Mouse (Mus musculus): ENCODE data around the gene Ctsll3. TPM values are rescaled to one million over a fixed set of nuclear protein-coding genes. Genes with fewer than 3 reads are reported as not detected.

Ctsll3 gene
- polyA plus RNA-seq, 1 experiment from 2014 or later, result not detected

- ATAC-seq, result no peak
- ChIA-PET POLR2A (no interaction called here), CTCF (interaction anchor here (6.3 kb wide), 1 partner anchor 6 kb away, joined by 50 read pairs; no protein-coding TSS in a partner anchor)
- in situ Hi-C loops (cut with MboI; ENCODE audit: low pct_unique_long_range_greater_than_20kb), result loop anchor here (25.0 kb wide), 1 partner anchor 1236 kb away; no protein-coding TSS in a partner anchor
- no peak for DNase-seq (ENCODE audit: low read depth, low spot score)
- H3K27me3 ChIP-seq, result no peaks in the 10 kb centered on the region
- no peak for TF ChIP-seq CTCF (IDR thresholded peaks at IDR 0.05)
These were observed 51.7 kb downstream of the Ctsll3 start for GRCm38 (mm10) chr13:60750930-60751329.

GRCm38 (mm10) chr13:60748556-60748955, 54.1 kb downstream of the Ctsll3 start:
- no peak for ATAC-seq
- ChIA-PET POLR2A (no interaction called here), CTCF (interaction anchor here (0.9 to 6.7 kb wide), 7 partner anchors 8 to 268 kb away, joined by 3 to 111 read pairs (median 5); no protein-coding TSS in a partner anchor)
- in situ Hi-C loops (cut with MboI; ENCODE audit: low pct_unique_long_range_greater_than_20kb), result loop anchor here (5.0 to 25.0 kb wide), 3 partner anchors 271 to 906 kb away; partner anchors contain the start of gene Gas1
- no peaks in the 10 kb centered on the region for H3K27me3 ChIP-seq
- no peak for DNase-seq (ENCODE audit: low read depth, low spot score)
- TF ChIP-seq CTCF (IDR thresholded peaks at IDR 0.05), result no peak

Other genes starting within 250 kb of the Ctsll3 start
- 38.8 TPM for gene Dapk1, start 200.9 kb downstream of the Ctsll3 start, polyA plus RNA-seq (2021)
- gene BC051665, start 16.5 kb downstream of the Ctsll3 start, polyA plus RNA-seq (2021), result not detected
- gene 4930486L24Rik, start 61.6 kb upstream of the Ctsll3 start, polyA plus RNA-seq (2021), result 0.33 TPM
- not detected for gene Gm49392, start 94.0 kb upstream of the Ctsll3 start, polyA plus RNA-seq (2021)
- gene Ctla2b, start 94.6 kb upstream of the Ctsll3 start, polyA plus RNA-seq (2021), result 1.4 TPM
- not detected for gene Tpbpb, start 102.0 kb upstream of the Ctsll3 start, polyA plus RNA-seq (2021)
- gene Gm49393, start 132.7 kb upstream of the Ctsll3 start, polyA plus RNA-seq (2021), result 0.15 TPM
- 0.32 TPM for gene Gm49391, start 133.7 kb upstream of the Ctsll3 start, polyA plus RNA-seq (2021)
- 4.9 TPM for gene Ctla2a, start 133.8 kb upstream of the Ctsll3 start, polyA plus RNA-seq (2021)
- not detected for gene Tpbpa, start 139.1 kb upstream of the Ctsll3 start, polyA plus RNA-seq (2021)
- gene Ctsj, start 203.1 kb upstream of the Ctsll3 start, polyA plus RNA-seq (2021), result not detected
- not detected for gene Ctsq, start 237.8 kb upstream of the Ctsll3 start, polyA plus RNA-seq (2021)

Measured in Patski (cell line).